Mouse (Mus musculus) stomach, postnatal 0 days (tissue): Measurements from ENCODE around the gene Rbp3.

Source experiments
- CTCF ChIP-seq: IDR thresholded peaks from 2 replicates; pipeline ENCODE4 v1.5.1; 2016; ENCODE audit warnings: antibody characterized with exemption, low read depth, mild to moderate bottlenecking, moderate library complexity
- EP300 ChIP-seq: optimal IDR thresholded peaks from 2 replicates; pipeline ENCODE3; 2016; ENCODE audit warnings: antibody characterized with exemption

GRCm38 (mm10) chr14:33933778-33934317, 20.0 kb upstream of the Rbp3 start:
- TF ChIP-seq CTCF: peak; percentile 78
- no peak for TF ChIP-seq EP300
